Mouse (Mus musculus) kidney, adult 2 months (tissue): ENCODE results near the gene Foxp1.

Source experiments
- CTCF ChIP-seq: fragments of 200-500 bp; conservative IDR thresholded peaks from 2 replicates; pipeline ENCODE4 v1.5.1; 2011; ENCODE audit warnings: low read depth, mild to moderate bottlenecking, control low read depth, low read length, moderate library complexity, mixed read lengths; ENCODE audit not compliant: insufficient read depth, insufficient read length
- POLR2A ChIP-seq: fragments of 200-500 bp; IDR thresholded peaks from one replicate; pipeline ENCODE4 v1.6.1; 2011; ENCODE audit warnings: low read depth, low read length, control low read depth

DNA sequence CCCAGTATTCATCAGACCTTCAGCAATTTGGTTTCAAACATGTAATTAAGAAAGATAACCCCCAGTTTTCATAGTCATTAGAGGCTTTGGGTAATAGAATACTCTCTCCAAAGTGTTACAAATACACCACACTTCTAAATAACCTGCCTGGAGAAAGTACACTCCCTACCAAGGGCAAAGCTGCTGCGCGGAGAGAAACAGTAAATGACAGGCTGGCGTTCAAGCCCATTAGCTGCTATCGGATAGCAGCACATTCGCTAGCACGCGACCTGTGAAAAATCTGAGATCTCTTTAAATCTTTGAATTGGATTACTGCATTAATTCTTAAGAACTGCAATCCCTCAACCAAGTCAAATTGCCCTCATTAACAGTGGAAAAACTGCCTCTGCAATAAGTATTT lies 418.1 kb downstream of the Foxp1 start:
- TF ChIP-seq CTCF (no peak), POLR2A (no peak)
